In the genomic region with DNA sequence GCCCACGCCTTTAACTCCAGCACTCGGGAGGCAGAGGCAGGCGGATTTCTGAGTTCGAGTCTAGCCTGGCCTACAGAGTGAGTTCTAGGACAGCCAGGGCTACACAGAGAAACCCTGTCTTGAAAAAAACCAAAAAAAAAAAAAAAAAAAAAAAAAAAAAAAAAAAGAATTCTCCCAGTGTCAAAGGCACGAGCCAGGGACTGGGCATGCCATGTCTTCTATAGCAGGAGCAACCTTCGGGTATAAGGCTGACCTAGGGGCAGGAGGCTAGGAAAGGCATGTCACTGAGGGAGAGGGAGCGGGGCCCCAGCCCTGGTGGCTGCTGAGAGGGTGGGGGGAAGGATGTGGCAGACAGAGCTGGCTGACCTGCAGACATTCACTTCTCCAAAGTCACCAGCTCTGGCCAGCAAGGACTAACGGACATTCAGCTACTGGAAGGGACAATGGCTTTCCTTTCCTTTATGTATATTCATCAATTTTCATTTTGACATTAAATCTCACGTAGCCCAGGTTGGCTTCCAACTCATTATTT, we compare ENCODE assay signal across 27 mouse cellular contexts. TPM values are rescaled to one million over a fixed set of nuclear protein-coding genes. Genes with fewer than 3 reads are reported as not detected.
DNase-seq lines count a peak whose midpoint lies in the region; ATAC-seq and TF ChIP-seq lines count a peak whose summit lies in the region.
"Had no signal": no experiment of that assay in that cellular context is flagged by ENCODE, and none has a peak within 500 bp of the region (broad histone marks: within the 10 kb centered on the region; RNA-seq: fewer than 3 reads in every experiment).

No protein-coding gene starts in this region.

- no peaks in the 10 kb centered on the region for H3K27me3 ChIP-seq in MEL (ENCODE audit: control insufficient read depth in 1 of 2, insufficient read depth in 2 of 2, low read length in 2 of 2)
- no peaks in the 10 kb centered on the region for H3K27me3 ChIP-seq in hindbrain, embryonic 12.5 days
- H3K27me3 ChIP-seq: embryonic facial prominence, embryonic 12.5 days; embryonic facial prominence, embryonic 15.5 days; Patski had no signal

- H3K79me2 ChIP-seq in MEL (ENCODE audit: control insufficient read depth, insufficient read depth, low read length, poor library complexity): no peaks in the 10 kb centered on the region

- no peak overlapping the region for H3K4me3 ChIP-seq in MEL (ENCODE audit: control insufficient read depth in 1 of 2, insufficient read depth in 1 of 2, low read depth in 2 of 2, low read length in 2 of 2)
- H3K4me3 ChIP-seq in hindbrain, embryonic 12.5 days: no peak overlapping the region
- H3K4me3 ChIP-seq: embryonic facial prominence, embryonic 12.5 days; embryonic facial prominence, embryonic 15.5 days; hindbrain, embryonic 10.5 days had no signal

- no peak for TF ChIP-seq EP300 in MEL (IDR thresholded peaks at IDR 0.05; ENCODE audit: low read depth in 1 of 2, low read length in 2 of 2)

- no peak for TF ChIP-seq POLR2A in MEL (IDR thresholded peaks at IDR 0.05; ENCODE audit: control insufficient read depth in 1 of 2, insufficient read depth in 1 of 2, low read depth in 1 of 2, low read length in 2 of 2, poor library complexity in 1 of 2)

- H3K4me2 ChIP-seq in hindbrain, embryonic 12.5 days (replicated peaks): no peak overlapping the region
- H3K4me2 ChIP-seq: embryonic facial prominence, embryonic 12.5 days; embryonic facial prominence, embryonic 15.5 days; heart, embryonic 11.5 days; hindbrain, embryonic 14.5 days had no signal

- peaks cover 2 to 10% of the 10 kb centered on the region in 2 experiments; a peak in 3 of 4 replicates for H3K4me1 ChIP-seq in MEL (ENCODE audit: control insufficient read depth in 1 of 2, insufficient read depth in 2 of 2, low read length in 2 of 2)
- peaks cover 14% of the 10 kb centered on the region for H3K4me1 ChIP-seq in hindbrain, embryonic 12.5 days

- no peaks in the 10 kb centered on the region for H3K9me3 ChIP-seq in MEL (replicated peaks; ENCODE audit: insufficient read depth, low read length)
- no peaks in the 10 kb centered on the region for H3K9me3 ChIP-seq in hindbrain, embryonic 12.5 days (replicated peaks)
- H3K9me3 ChIP-seq: embryonic facial prominence, embryonic 12.5 days; embryonic facial prominence, embryonic 15.5 days; hindbrain, embryonic 10.5 days had no signal

- no peak overlapping the region for H3K27ac ChIP-seq in MEL (ENCODE audit: control insufficient read depth, low read depth, low read length)
- H3K27ac ChIP-seq in hindbrain, embryonic 12.5 days: no peak overlapping the region
- H3K27ac ChIP-seq: embryonic facial prominence, embryonic 12.5 days; embryonic facial prominence, embryonic 15.5 days; hindbrain, embryonic 10.5 days; hindbrain, embryonic 14.5 days; hindbrain, postnatal 0 days had no signal

- WGBS in hindbrain, embryonic 12.5 days: 80% methylated on average over 9 of the region's 9 CpGs

- no peak for TF ChIP-seq RAD21 in MEL (IDR thresholded peaks at IDR 0.05; ENCODE audit: low read depth, low read length)

- H3K9ac ChIP-seq in MEL (ENCODE audit: control insufficient read depth, low read depth, low read length, poor library complexity, severe bottlenecking): no peak overlapping the region
- no peak overlapping the region for H3K9ac ChIP-seq in hindbrain, embryonic 12.5 days
- H3K9ac ChIP-seq: embryonic facial prominence, embryonic 12.5 days; embryonic facial prominence, embryonic 15.5 days; forebrain, postnatal 0 days; hindbrain, embryonic 14.5 days had no signal

- peaks cover 0 to 9% of the 10 kb centered on the region in 2 experiments; a peak in 2 of 4 replicates for H3K36me3 ChIP-seq in MEL (ENCODE audit: control insufficient read depth in 1 of 2, insufficient read depth in 2 of 2, low read length in 2 of 2)
- no peaks in the 10 kb centered on the region for H3K36me3 ChIP-seq in hindbrain, embryonic 12.5 days
- H3K36me3 ChIP-seq: embryonic facial prominence, embryonic 12.5 days; embryonic facial prominence, embryonic 15.5 days; hindbrain, embryonic 10.5 days had no signal

- DNase-seq in 416B (ENCODE audit: low read depth): peak; percentile 66
- DNase-seq in MEL (ENCODE audit: low read depth, low spot score): no peak
- no peak for DNase-seq in urinary bladder, postnatal 14 days (ENCODE audit: low spot score)
- DNase-seq in cerebellum, adult 9-10 months: no peak
- DNase-seq: adrenal gland, postnatal 10 days; adrenal gland, postnatal 36 days; cerebellum, adult 18-20 months; cerebellum, postnatal 14 days; forebrain, postnatal 0 days; gastrocnemius, postnatal 10 days; gastrocnemius, postnatal 36 days; heart, adult 11 months had no signal

- peak; percentile 12 to 27; a peak in 3 of 4 replicates for ATAC-seq in hematopoietic stem cell, adult 5-6 weeks (replicated peaks in 1 of 2; ENCODE audit: insufficient read depth in 1 of 2, low FRiP score in 2 of 2, low TSS enrichment in 1 of 2, low read depth in 1 of 2, poor library complexity in 2 of 2, severe bottlenecking in 2 of 2)
- ATAC-seq in megakaryocyte progenitor cell, adult 5-6 weeks (replicated peaks; ENCODE audit: poor library complexity): peak; percentile 47
- ATAC-seq in hindbrain, embryonic 12.5 days (ENCODE audit: low FRiP score): no peak
- ATAC-seq: forebrain, embryonic 14.5 days; forebrain, postnatal 0 days; hindbrain, postnatal 0 days; inflammation-experienced regulatory T-cells, adult 6 months; intestine, embryonic 16.5 days; Patski had no signal

- no peak for TF ChIP-seq CTCF in MEL (IDR thresholded peaks at IDR 0.05 in 2 of 3, conservative IDR thresholded peaks at IDR 0.05 in 1 of 3; ENCODE audit: control insufficient read depth in 1 of 3, insufficient read depth in 1 of 3, low read depth in 2 of 3, low read length in 3 of 3, poor library complexity in 1 of 3, severe bottlenecking in 1 of 3)

TF ChIP-seq in MEL, 35 proteins besides CTCF, POLR2A, EP300 and RAD21:
- no peak for TF ChIP-seq NELFE (IDR thresholded peaks at IDR 0.05; ENCODE audit: low read depth, low read length)
- no peak for TF ChIP-seq NRF1 (IDR thresholded peaks at IDR 0.05; ENCODE audit: insufficient read depth, low read depth, low read length, poor library complexity, severe bottlenecking)
- peak; percentile 50 for TF ChIP-seq ZNF384 (IDR thresholded peaks at IDR 0.05; ENCODE audit: low read depth, low read length)
- no peak for TF ChIP-seq TCF12 (IDR thresholded peaks at IDR 0.05; ENCODE audit: low read depth, low read length)
- TF ChIP-seq GATA1 (IDR thresholded peaks at IDR 0.05; ENCODE audit: low read depth, low read length): no peak
- no peak for TF ChIP-seq MXI1 (IDR thresholded peaks at IDR 0.05; ENCODE audit: low read depth, low read length)
- no peak for TF ChIP-seq MAX (IDR thresholded peaks at IDR 0.05; ENCODE audit: low read length)

RNA-seq across cellular contexts. Expression of a gene that starts 12.2 kb away (rescaled TPM):
- 290 and 352 TPM in 2 replicates for total RNA-seq in MEL (2012; rRNA removed)
- 100 to 1,000 TPM in 1 of 2 experiments, not detected in 1; 545 TPM for polyA plus RNA-seq in MEL (2012; ENCODE audit: insufficient read depth in 1 of 2, insufficient read length in 2 of 2, low read depth in 1 of 2, low replicate concordance in 2 of 2, missing spikeins in 1 of 2)
- total RNA-seq in hematopoietic stem cell, adult 5-6 weeks (2017): 461 and 641 TPM in 2 replicates
- total RNA-seq in megakaryocyte progenitor cell, adult 5-6 weeks (2015): 499 and 542 TPM in 2 replicates
- total RNA-seq in megakaryocyte progenitor cell, adult 5-6 weeks (2017): 712 and 803 TPM in 2 replicates
- polyA plus RNA-seq in hindbrain, embryonic 12.5 days (2016; fragmentation: Nextera tagmentation; extraction: Ambion mirVana): 43.9 and 50.9 TPM in 2 replicates

RNA-seq across cellular contexts. Expression of a gene that starts 50.1 kb away (rescaled TPM):
- 1.9 and 2.3 TPM in 2 replicates for total RNA-seq in MEL (2012; rRNA removed)
- polyA plus RNA-seq in MEL (2012; ENCODE audit: insufficient read depth in 1 of 2, insufficient read length in 2 of 2, low read depth in 1 of 2, low replicate concordance in 2 of 2, missing spikeins in 1 of 2): 1 to 10 TPM in 1 of 2 experiments, not detected in 1; 7.9 TPM
- 7.2 and 9.0 TPM in 2 replicates for total RNA-seq in hematopoietic stem cell, adult 5-6 weeks (2017)
- 1.0 and 2.8 TPM in 2 replicates for total RNA-seq in megakaryocyte progenitor cell, adult 5-6 weeks (2015)
- total RNA-seq in megakaryocyte progenitor cell, adult 5-6 weeks (2017): 0.79 and 2.0 TPM in 2 replicates
- polyA plus RNA-seq in hindbrain, embryonic 12.5 days (2016; fragmentation: Nextera tagmentation; extraction: Ambion mirVana): 24.1 and 41.5 TPM in 2 replicates
- polyA plus RNA-seq: C2C12; CD4-positive, CD25-positive, alpha-beta regulatory T cell, adult 4 months; inflammation-experienced regulatory T-cells, adult 6 months had no signal
